In genomic region chr7:120503891-120504662, GRCm38 (mm10) we compare ENCODE assay signal across 8 mouse cellular contexts.
DNase-seq lines count a peak whose midpoint lies in the region; ATAC-seq and TF ChIP-seq lines count a peak whose summit lies in the region.

No protein-coding gene starts in this region.

- H3K4me3 ChIP-seq in left cerebral cortex, adult 2 months, result 0 out of 2 replicates have a peak overlapping the region, but pooled peaks have one; percentile 17
- peak overlapping the region; percentile 58 for H3K4me3 ChIP-seq in forebrain, embryonic 10.5 days
- peak overlapping the region; percentile 26 for H3K4me3 ChIP-seq in intestine, embryonic 14.5 days (ENCODE audit: low read depth, low read length)
- peak overlapping the region; percentile 44 for H3K4me3 ChIP-seq in neural tube, embryonic 12.5 days

- peaks cover 8% of the 10 kb centered on the region for H3K4me1 ChIP-seq in forebrain, embryonic 10.5 days
- H3K4me1 ChIP-seq in intestine, embryonic 14.5 days (replicated peaks; ENCODE audit: control insufficient read depth, insufficient read depth, low read length), result no peaks in the 10 kb centered on the region
- H3K4me1 ChIP-seq in neural tube, embryonic 12.5 days, result peaks cover 3% of the 10 kb centered on the region; the same call in 1 of the 2 replicates

- no peak for DNase-seq in left cerebral cortex, adult 2 months (ENCODE audit: extremely low spot score in 1 of 2, low spot score in 2 of 2)
- no peak for DNase-seq in left cerebral cortex, adult 11 months (ENCODE audit: low spot score)
- DNase-seq in forebrain, embryonic 10.5 days (ENCODE audit: extremely low spot score, low spot score), result peak; percentile 41
- no peak for DNase-seq in intestine, embryonic 14.5 days (ENCODE audit: low spot score)
- DNase-seq in cerebellum, adult 8-10 months, result no peak
- no peak for DNase-seq in right cerebral cortex, postnatal 25 days

- no peak for TF ChIP-seq CTCF in left cerebral cortex, adult 2 months (IDR thresholded peaks at IDR 0.05)

- intact Hi-C loops in left cerebral cortex, adult 2 months (cut with DNase I), result no loop called here

- H3K9me3 ChIP-seq in forebrain, embryonic 10.5 days, result peaks cover 7% of the 10 kb centered on the region; the same call in 1 of the 2 replicates
- no peaks in the 10 kb centered on the region for H3K9me3 ChIP-seq in intestine, embryonic 14.5 days (ENCODE audit: control insufficient read depth, low read length)
- no peaks in the 10 kb centered on the region for H3K9me3 ChIP-seq in neural tube, embryonic 12.5 days

- peaks cover 8% of the 10 kb centered on the region for H3K27me3 ChIP-seq in forebrain, embryonic 10.5 days (ENCODE audit: poor library complexity, severe bottlenecking)
- H3K27me3 ChIP-seq in intestine, embryonic 14.5 days (replicated peaks; ENCODE audit: control insufficient read depth, insufficient read depth, low read length), result no peaks in the 10 kb centered on the region
- H3K27me3 ChIP-seq in neural tube, embryonic 12.5 days (replicated peaks), result no peaks in the 10 kb centered on the region

- 4% methylated on average over 31 of the region's 31 CpGs for WGBS in forebrain, embryonic 10.5 days
- 13% methylated on average over 31 of the region's 31 CpGs for WGBS in intestine, embryonic 14.5 days
- 12% methylated on average over 31 of the region's 31 CpGs for WGBS in neural tube, embryonic 12.5 days

- H3K36me3 ChIP-seq in forebrain, embryonic 10.5 days (replicated peaks), result no peaks in the 10 kb centered on the region
- H3K36me3 ChIP-seq in intestine, embryonic 14.5 days (ENCODE audit: control insufficient read depth, insufficient read depth, low read length), result no peaks in the 10 kb centered on the region
- H3K36me3 ChIP-seq in neural tube, embryonic 12.5 days, result no peaks in the 10 kb centered on the region

- peak overlapping the region; percentile 20; the same call in 1 of the 2 replicates for H3K9ac ChIP-seq in intestine, embryonic 14.5 days (ENCODE audit: low read length)
- peak overlapping the region; percentile 69 for H3K9ac ChIP-seq in neural tube, embryonic 12.5 days

- no peak overlapping the region for H3K27ac ChIP-seq in left cerebral cortex, adult 2 months
- peak overlapping the region; percentile 83 for H3K27ac ChIP-seq in forebrain, embryonic 10.5 days
- H3K27ac ChIP-seq in intestine, embryonic 14.5 days (ENCODE audit: low read depth), result no peak overlapping the region
- no peak overlapping the region for H3K27ac ChIP-seq in neural tube, embryonic 12.5 days

- H3K4me2 ChIP-seq in intestine, embryonic 14.5 days (ENCODE audit: low read length), result peak overlapping the region; percentile 80
- H3K4me2 ChIP-seq in neural tube, embryonic 12.5 days (replicated peaks), result peak overlapping the region; percentile 91

- no peak for ATAC-seq in intestine, embryonic 14.5 days (replicated peaks; ENCODE audit: low FRiP score, low TSS enrichment, low read depth)
- ATAC-seq in neural tube, embryonic 12.5 days (ENCODE audit: low FRiP score, low read depth), result peak; percentile 79; the same call in 1 of the 2 replicates
- no peak for ATAC-seq in erythroid progenitor cell, adult 5-6 weeks (replicated peaks; ENCODE audit: low FRiP score, poor library complexity, severe bottlenecking)
